Mouse (Mus musculus) telencephalon, adult 2 months (tissue): Measurements from ENCODE around the gene Kcnip1.

Experiments
- DNase-seq: peaks from one replicate; pipeline ENCODE4 v3.0.0-alpha.2; 2011; ENCODE audit warnings: low read depth, low spot score

Gene Kcnip1

DNA sequence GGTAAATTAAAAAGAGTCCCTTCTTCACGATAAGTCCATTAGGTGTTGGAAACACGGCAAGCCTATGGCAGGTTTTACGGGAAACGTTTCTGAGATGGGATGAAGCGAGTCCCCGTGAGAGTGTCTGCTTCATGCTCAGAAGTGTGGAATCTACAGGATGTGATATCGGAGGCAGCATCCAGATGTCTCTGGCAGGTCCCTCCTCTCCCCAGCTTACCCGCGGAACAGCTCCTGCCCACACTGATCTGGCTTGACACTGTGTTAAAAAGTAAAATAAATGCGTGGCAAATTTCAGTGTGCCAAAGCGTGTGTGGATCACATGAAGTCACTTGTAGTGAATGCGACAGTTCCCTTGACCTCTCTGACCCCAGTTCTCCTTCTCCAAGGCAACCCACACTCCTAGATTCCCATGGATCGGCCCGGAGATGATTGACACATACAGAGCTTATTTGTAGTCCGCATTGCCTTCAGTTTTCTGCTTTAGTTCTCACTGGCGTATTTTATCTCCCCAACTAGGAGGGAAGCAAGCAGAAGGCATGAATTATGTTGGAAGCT lies 231.7 kb downstream of the Kcnip1 start:
- DNase-seq = no peak

DNA sequence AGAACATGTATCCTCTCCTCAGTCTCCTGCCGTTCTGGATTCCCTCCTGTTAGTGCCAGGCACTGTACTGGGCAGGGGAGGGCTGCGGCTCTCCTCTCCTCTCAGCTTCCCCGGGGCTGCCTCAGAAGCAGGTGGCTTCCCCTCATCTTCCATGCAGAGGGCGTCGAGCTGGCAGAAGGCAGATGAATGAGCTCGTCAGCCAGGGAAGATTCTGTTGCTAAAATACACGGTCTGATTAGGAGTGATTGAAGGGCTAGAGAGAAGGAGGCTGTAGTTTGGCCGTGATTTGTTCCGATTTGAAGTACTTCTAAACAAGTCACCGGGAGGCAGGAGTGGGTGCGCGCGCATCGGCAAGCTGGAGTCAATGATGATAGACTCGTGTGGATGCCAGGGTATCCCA lies 236.3 kb downstream of the Kcnip1 start:
- DNase-seq = peak; percentile 58

DNA sequence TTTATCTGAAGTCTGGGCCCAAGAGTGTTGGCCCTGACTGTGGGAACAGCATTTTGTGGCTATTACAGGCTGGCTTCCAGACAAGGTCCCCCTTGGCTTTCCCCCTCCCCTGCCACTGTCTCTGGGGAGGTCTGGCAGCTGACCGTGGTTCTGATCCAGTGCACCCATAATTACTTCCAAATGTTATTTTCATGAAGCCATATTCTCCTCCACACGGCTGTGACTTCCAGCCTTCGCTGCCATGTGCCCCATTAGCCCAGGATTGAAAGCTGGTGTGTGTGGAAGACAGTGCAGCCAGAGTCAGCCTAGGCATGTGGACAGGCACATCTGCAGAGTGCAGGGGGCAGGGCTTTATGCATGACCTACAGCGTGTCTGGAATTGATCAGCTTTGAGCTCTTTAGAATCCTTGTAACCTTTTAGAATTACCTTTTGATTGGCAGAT lies 240.5 kb downstream of the Kcnip1 start:
- DNase-seq = no peak

DNA sequence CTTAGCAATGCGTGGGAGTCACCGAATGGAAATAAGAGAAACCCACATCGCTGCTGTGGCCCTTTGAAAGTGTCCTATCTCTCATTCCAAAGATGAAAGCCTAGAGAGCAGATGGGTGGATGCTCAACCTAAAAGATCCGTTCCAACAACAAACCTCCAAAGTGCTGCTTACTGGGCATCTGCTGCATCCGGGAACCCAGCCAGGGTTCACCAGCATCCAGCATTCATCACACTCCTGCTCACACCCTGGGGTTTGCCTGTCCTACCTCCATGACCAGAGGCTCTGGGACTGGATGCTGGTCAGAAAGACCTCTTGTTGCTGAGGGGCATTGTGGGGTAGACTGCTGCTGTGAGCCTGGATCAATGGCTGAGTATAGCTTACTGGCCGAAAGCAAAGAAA lies 241.4 kb downstream of the Kcnip1 start:
- no peak for DNase-seq

DNA sequence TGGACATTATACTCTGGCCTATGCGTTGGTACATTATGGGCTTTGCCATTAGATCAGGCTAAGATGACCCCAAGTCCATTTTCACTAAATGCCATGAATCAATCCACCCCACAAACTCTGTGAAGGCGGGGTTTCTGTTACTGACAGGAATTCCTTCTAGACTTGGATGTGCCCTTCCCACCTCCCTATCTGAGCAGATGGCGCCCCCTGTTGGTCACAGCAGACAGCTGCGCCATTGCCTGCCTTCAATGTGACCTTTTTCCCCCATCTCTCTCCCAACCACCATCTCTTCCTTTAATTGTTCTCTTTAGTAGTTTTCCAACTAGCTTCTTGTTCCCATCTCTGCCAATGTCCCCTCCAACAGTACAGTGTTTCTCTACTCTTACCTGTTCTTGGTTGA lies 243.0 kb downstream of the Kcnip1 start:
- no peak for DNase-seq

DNA sequence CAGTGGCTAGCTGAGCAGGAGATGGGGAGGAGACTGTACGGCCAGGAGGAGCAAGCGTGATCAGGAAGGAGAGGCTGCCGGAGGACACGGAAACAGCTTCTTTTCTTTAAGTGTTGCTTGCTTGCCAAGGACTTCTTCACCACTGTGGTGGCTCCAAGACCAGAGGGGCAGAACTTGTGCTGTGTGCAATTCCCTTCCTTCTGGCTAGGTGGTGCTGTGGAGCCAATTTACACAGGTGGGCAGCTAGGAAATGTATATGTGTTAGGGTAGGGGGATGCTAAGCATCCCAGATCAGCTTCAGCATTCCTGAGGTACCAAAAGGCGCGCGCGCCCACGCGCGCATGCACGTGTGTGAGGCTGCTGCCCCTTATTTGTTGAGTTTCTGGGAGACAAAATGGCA lies 243.5 kb downstream of the Kcnip1 start:
- DNase-seq = no peak

DNA sequence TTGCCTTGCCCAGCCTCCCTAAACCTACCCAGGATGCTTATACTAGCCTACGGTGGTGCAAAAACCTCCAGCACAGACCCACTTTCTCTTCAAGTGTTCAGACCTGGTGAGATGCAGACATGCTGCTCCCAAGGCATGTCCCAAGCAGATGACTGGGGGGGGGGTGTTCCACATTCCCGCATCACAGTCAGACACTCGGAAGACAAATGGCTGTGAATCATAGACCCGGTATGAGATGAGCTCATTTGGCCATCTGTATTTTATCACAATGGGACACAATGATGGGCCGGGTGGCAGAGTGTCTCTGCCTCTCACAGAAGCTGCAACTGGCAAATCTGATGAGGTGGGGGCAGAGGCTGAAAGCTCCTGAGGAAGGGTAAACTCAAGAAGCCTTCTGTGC lies 244.2 kb downstream of the Kcnip1 start:
- DNase-seq = no peak

DNA sequence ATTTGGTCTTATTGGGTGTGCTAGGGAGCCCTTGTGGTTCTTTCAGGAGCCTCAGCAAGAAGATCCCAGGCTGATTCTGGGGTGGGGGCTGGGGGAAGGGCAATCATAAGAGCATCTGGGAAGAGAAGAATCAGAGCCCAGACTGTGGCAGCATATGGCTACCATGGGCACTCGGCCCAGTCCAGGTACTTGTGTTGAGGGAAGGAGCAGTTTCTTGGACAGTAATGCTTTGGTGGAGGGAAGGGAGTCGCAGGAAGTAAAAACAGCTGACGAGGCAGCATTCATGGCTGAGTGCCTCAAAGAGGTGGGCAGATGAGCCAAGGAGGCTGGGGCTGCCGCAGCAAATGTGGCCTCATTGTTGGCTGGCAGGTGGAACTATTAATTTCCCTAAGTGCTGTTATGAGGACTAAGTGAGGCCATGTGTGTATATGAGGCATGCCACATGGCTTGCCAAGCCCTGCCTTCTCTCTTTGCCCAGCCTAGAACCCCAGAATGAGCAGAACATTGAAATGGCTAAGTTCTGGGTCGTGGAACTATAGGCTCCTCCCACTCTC lies 245.5 kb downstream of the Kcnip1 start:
- DNase-seq = no peak

DNA sequence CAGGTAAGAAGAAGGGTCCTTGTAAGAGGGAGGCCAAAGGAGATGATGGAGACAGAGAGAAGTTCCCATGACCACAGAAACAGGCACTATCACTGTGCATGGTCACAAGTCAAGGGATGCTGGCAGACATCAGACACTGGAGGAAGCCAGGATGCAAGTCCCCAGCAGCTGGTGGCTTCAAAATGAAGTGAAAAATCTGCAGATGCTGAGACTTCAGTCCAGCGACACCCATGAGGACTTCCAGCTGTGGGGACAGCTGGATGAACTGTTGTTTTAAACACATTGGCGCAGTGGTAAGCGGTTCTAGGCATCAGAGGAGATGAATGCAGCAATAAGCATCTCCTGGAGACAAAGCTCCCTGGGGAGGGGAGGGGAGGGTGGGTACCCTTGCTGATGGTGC lies 246.6 kb downstream of the Kcnip1 start:
- no peak for DNase-seq

DNA sequence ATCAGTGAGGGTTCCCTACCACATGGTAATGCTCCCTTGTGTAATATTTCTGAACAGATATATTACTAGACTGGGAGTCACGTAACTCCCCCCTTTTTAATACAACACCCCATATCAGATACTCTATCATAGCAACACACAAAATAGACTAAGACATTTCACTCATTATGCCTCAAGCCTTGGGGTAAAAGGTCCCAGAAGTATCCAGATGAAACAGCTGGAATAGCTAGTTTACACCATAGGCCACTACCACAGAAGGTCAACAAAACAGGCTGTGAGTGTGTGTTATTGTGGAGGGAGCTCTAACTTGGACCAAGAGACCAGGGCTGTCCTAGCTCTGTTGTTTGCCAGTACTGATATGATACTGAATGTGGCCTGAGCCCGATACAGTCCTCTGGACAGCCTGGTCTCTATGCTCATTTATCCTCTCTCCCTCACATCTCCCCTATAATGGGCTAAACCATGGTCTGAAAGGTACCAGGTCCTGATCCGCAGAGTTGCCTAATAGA lies 247.1 kb downstream of the Kcnip1 start:
- DNase-seq = no peak

DNA sequence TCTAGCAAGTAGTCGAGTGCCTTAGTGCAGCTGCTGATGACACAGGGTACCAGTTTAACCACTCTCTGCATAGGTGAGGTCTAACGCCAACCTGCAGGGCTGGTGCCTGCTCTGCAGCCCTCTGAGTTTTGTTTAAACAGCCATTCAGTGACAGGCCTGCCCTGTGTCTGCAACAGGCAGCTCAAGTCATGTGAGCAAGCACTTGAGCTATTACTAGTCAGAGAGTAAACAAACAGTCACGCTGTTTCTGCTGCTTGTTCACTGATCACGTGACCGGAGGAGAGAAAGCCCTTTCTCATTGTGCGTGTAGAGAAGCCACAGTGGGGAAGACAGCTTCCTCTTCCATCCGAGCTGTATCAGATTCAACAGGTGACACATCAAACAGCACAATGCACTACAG lies 248.5 kb downstream of the Kcnip1 start:
- no peak for DNase-seq

DNA sequence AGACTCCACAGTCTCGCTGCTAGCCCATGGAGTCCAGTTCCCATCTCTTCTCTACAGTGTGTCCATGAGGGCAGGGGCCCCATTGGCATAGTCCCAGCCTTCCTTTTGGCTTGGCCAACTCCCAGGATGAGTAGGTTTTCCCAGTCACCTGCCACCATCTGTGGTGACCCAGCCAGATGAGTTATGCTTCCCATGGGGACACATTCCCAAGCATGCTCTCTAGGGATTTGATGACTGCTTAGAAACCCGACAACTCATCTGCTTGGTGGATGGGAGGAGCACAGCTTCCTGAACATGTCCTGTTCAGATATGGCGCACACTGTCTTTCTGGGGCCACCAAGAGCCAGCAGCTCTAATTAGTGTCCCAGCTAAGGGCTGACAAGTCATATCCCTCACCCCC lies 252.8 kb downstream of the Kcnip1 start:
- no peak for DNase-seq

DNA sequence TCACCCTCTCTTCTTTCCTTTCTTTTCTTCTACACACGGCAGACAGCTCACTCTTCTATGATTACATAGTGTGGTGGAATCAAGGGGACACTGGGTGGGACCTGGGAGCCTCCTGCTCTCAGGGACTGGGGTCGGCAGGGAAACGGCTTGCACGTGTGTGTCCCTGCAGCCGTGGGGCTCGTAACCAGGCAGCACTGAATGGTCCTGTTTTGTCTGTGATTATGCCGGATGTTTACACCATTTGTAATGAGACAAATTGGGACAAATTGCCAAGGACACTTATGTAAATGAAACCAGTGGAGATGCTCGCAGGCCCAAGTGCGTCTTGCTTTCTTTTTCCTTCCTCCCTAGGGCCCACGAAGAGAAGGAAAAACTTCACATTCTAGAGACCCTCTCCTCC lies 256.5 kb downstream of the Kcnip1 start:
- DNase-seq = no peak

DNA sequence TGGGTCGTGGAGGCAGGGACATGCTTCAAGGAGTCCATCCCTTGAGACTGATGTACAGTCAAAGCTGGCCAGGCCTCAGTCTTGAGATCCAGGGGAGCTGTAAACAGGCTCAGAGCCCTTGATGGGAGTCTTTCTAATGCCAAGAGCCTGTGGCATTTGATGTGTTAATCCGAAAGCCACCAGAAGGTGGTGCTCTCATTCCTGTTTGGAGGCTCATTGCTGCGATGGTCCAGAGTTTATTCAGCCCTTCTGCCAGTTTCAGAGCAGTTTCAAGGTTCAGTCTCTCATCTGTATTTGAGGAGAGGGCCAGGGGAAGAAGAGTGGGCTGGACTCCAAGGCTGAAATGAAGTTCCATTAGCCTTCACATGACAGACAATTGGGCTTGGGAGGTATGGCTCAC lies 259.7 kb downstream of the Kcnip1 start:
- DNase-seq = peak; percentile 38

DNA sequence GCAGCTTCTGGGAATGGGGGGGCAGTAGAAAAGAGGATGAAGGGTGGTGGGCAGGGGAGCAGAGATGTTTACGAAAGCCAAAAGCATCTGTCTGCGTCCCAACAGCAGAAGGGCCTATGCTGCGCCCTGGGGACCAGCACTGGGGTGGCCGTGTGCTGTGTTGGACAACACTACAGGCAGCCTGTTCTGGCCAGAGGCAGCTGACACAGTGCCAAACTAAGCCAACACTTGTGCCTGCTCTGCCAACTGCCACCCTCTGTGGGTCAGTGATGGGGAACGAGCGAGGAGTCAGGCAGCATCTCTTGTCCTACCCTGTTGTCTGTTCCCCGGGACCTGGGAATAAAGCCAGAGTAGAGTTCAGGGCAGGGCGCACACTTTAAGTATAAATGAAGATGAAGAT lies 260.6 kb downstream of the Kcnip1 start:
- DNase-seq = no peak

DNA sequence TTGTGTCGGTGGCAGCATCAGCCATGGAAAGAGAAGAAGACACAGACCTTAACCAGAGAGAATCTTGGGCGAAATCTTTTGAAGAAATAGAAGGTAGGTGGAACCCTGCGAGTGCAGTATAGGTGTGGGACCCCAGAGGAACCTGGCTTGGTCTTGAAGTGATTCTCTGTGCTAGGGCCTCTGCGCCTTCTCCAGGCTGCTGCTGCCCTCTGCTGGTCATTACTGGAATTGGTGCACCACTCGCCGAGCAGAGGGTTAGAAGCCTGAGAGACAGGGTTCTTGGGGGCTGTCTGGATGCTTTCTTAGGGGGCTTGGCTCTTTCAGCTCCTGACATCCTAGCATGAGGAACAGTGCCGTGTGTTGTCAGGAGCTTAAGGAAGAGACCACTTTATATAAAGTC lies 271.7 kb downstream of the Kcnip1 start:
- no peak for DNase-seq

DNA sequence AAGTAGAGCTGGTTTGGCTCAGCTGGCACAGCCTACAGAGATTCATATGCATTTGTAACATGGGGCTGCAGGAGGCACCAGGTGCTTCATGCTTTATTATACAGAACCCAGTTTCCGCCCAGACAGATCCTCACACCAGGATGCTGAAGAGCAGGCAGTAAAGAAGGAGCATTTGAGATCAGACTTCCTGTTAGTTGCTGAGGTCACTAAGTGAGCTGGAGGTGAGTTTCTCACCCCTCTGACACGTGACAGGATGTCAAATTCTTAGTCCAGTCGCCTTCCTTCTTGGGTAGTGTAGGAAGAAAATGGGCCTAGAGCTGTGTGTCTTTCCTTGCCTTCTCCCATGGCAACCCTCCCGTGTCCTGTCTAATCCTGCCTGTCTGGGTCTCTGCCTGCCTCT lies 286.2 kb downstream of the Kcnip1 start:
- DNase-seq = no peak

DNA sequence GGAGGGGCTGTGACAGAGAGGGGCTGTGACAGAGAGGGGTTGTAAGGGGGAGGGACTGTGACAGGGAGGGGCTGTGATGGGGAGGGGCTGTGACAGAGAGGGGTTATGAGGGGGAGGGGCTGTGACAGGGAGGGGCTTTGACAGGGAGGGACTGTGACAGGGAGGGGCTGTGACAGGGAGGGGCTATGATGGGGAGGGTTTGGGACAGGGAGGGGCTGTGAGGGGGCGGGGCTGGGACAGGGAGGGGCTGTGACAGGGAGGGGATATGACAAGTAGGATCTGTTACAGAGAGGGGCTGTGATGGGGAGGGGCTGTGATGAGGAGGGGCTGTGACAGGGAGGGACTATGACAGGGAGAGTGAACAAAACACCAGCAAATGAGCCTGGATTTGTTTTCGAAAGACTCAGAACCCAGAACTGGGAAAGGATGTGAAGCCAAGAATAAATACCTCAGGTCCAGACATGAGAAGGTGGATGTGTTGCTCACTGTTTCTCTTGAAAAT lies 290.9 kb downstream of the Kcnip1 start:
- DNase-seq = no peak

DNA sequence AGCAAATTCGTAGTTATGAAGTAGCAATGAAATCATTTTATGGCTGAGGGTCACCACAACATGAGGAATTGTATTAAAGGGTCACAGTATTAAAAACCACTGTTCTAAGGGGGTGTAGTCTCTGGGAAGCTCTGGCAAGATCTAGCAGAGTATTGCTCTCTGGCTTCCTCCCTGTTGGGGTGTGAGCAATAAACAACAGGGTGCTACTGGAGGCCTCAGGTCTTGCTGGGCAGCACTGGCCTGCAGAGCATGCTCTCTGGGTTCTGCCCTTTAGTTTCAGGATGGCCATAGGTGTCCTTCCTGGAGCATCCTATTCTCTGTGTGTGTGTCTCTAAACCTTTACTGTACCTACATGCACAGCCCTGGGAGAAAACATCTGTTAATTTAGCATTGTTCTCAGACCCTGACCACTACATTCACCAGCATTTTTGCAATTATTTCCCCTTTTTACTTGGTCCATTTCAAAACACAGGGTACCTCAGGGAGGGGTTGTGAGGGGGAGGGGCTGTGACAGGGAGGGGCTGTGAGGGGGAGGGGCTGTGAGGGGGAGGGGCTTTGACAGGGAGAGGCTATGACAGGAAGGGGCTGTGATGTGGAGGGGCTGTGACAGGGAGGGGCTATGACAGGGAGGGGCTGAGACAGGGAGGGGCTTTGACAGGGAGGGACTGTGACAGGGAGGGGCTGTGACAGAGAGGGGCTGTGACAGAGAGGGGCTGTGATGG lies 291.6 kb downstream of the Kcnip1 start:
- DNase-seq = no peak

DNA sequence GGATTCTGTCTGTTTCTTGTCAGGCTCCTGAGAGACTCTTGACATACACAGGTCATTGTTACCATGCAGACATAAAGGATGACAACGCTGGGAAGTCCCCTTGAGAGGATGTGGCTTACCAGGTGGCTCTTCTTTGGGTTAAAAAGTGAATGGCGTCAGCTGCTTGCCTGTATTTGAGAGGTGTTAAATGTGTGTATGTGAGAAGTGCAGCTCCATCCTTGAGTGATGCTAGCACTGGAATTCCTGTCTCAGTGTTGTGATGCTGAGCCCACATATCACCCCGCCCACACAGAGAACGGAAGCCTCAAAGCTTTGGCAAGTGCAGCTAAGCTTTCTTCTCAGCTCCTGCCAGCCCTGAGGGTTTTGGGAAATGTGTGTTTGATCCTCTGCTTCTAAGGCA lies 292.2 kb downstream of the Kcnip1 start:
- DNase-seq = peak; percentile 91

DNA sequence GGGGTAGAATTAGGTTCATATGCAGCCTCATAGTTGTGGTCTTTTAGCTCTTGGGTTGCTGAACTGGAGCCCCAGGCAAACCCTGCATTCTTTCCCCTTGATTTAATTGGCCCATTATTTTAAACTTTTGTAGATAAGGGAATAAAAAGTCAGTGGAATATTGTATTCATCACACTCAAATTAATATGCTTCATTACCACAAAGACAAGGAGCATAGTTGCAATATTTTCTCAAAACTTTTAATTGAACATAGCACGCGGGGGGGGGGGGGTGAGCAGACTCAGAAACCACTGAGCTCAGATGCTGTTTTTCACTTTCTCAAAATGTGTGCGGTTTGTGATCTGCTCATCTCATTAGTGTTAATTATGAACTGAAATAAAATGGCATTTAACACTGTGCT lies 302.8 kb downstream of the Kcnip1 start:
- no peak for DNase-seq

DNA sequence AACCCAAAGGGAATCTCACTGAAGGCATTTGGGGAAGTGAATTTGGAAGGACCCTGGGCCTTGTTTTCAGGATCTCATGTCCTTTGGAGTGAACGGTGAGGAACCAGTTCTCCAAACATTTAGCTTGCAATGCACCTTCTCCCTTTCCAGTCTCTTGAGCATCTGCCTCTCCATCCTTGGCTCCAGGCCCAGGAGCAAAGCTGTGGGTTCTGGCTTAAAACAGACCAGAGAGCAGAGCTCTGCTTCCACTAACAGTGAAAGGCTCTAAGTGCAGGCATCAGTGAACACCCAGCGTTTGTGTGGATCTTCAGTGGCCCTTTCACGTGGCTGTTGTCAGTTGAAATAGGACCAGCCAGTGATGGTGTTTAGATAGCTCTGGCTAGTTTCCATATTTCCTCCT lies 307.0 kb downstream of the Kcnip1 start:
- peak; percentile 50 for DNase-seq

DNA sequence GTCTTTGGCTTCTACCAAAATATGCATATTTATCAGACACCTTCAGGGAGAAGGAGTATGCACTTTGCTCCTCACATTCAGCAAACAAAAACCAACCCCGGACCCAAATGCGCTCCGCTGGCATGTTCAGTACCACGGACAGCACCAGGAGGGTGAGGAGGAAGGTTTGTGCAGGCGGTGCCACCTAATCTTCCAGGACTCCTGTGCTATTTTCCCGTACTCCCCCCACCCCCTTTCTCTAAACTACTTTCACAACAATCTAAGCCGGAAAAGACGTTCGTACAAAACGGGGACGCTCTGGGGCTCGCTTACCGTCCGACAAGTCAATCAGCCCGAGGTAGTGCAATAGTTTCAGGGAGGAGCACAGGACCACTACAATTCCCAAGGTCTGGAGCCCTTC lies 312.8 kb downstream of the Kcnip1 start:
- no peak for DNase-seq
